Comparison of ENCODE assay signal across 25 mouse cellular contexts in genomic region chr6:134838111-134838510, GRCm38 (mm10).
"Had no signal": no experiment of that assay in that cellular context is flagged by ENCODE, and none has a peak within 500 bp of the region (broad histone marks: within the 10 kb centered on the region; RNA-seq: fewer than 3 reads in every experiment).

No protein-coding gene starts in this region.

- H3K9me3 ChIP-seq: heart, embryonic 13.5 days; heart, embryonic 15.5 days; hindbrain, embryonic 10.5 days; hindbrain, embryonic 12.5 days; intestine, embryonic 15.5 days; limb, embryonic 13.5 days; limb, embryonic 15.5 days; liver, embryonic 12.5 days had no signal

- ATAC-seq: hindbrain, embryonic 16.5 days; intestine, embryonic 15.5 days; intestine, postnatal 0 days; liver, embryonic 12.5 days had no signal

- H3K4me2 ChIP-seq: heart, embryonic 11.5 days; heart, embryonic 13.5 days; heart, embryonic 15.5 days; hindbrain, embryonic 12.5 days; hindbrain, embryonic 14.5 days; intestine, embryonic 15.5 days; limb, embryonic 13.5 days; limb, embryonic 15.5 days; liver, embryonic 12.5 days had no signal

- H3K9ac ChIP-seq: heart, embryonic 13.5 days; heart, embryonic 15.5 days; hindbrain, embryonic 12.5 days; hindbrain, embryonic 14.5 days; intestine, embryonic 15.5 days; limb, embryonic 13.5 days; limb, embryonic 15.5 days; liver, embryonic 12.5 days; liver, embryonic 14.5 days had no signal

- H3K36me3 ChIP-seq: heart, embryonic 15.5 days; hindbrain, embryonic 10.5 days; hindbrain, embryonic 12.5 days; intestine, embryonic 15.5 days; limb, embryonic 13.5 days; liver, embryonic 12.5 days had no signal

- H3K4me1 ChIP-seq: heart, embryonic 13.5 days; heart, embryonic 15.5 days; hindbrain, embryonic 10.5 days; hindbrain, embryonic 12.5 days; intestine, embryonic 15.5 days; limb, embryonic 13.5 days; limb, embryonic 15.5 days had no signal

- H3K27ac ChIP-seq: heart, adult 2 months; heart, embryonic 13.5 days; heart, embryonic 15.5 days; hindbrain, embryonic 10.5 days; hindbrain, embryonic 12.5 days; hindbrain, embryonic 14.5 days; intestine, embryonic 15.5 days; layer of hippocampus, adult 2 months; limb, embryonic 13.5 days; limb, embryonic 15.5 days; liver, embryonic 12.5 days; liver, embryonic 14.5 days had no signal

- H3K27me3 ChIP-seq: heart, embryonic 13.5 days; heart, embryonic 15.5 days; hindbrain, embryonic 12.5 days; intestine, embryonic 15.5 days; limb, embryonic 13.5 days; limb, embryonic 15.5 days; liver, embryonic 12.5 days had no signal

- DNase-seq: gastrocnemius, postnatal 14 days; gastrocnemius, postnatal 36 days; heart, adult 2 months; heart, postnatal 14 days; heart, postnatal 36 days; kidney, adult 18-20 months; kidney, adult 8-10 months; kidney, postnatal 10 days; kidney, postnatal 25 days; kidney, postnatal 4 days; left cerebral cortex, postnatal 4 days had no signal

- H3K4me3 ChIP-seq: heart, adult 2 months; heart, embryonic 13.5 days; heart, embryonic 15.5 days; hindbrain, embryonic 10.5 days; hindbrain, embryonic 12.5 days; intestine, embryonic 15.5 days; layer of hippocampus, adult 2 months; limb, embryonic 13.5 days; limb, embryonic 15.5 days; liver, embryonic 12.5 days had no signal
